Mouse (Mus musculus): ENCODE results near the gene Lrrc4. TPM values are rescaled to one million over a fixed set of nuclear protein-coding genes. Genes with fewer than 3 reads are reported as not detected.

Gene Lrrc4
- total RNA-seq, 2 experiments from 2014 or later = 96.2 to 98.8 TPM

DNA sequence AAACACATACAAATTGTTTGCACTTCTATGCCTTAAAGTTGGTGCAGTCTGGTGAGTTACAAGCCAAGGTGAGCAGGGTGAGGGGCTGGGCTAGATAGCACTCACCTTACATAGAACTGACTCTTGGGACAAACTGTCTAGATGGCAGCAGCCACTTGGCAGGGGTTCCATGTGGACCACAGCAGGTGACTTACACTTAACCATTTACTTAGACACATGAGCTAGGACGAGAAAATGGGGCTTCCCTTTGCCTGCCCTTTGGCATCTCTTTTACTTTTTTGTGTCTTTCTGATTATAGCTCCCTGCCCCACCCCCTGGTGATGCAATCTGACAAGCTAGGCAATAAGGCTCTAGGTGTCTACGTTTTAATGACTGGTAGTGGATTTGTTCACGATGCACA lies 82.3 kb downstream of the Lrrc4 start:
- Histone ChIP-seq H3K27ac (no peak overlapping the region), H3K4me3 (no peak overlapping the region)
- no peak for DNase-seq (ENCODE audit: low spot score in 2 of 2)
- TF ChIP-seq CTCF (conservative IDR thresholded peaks at IDR 0.05) = no peak

DNA sequence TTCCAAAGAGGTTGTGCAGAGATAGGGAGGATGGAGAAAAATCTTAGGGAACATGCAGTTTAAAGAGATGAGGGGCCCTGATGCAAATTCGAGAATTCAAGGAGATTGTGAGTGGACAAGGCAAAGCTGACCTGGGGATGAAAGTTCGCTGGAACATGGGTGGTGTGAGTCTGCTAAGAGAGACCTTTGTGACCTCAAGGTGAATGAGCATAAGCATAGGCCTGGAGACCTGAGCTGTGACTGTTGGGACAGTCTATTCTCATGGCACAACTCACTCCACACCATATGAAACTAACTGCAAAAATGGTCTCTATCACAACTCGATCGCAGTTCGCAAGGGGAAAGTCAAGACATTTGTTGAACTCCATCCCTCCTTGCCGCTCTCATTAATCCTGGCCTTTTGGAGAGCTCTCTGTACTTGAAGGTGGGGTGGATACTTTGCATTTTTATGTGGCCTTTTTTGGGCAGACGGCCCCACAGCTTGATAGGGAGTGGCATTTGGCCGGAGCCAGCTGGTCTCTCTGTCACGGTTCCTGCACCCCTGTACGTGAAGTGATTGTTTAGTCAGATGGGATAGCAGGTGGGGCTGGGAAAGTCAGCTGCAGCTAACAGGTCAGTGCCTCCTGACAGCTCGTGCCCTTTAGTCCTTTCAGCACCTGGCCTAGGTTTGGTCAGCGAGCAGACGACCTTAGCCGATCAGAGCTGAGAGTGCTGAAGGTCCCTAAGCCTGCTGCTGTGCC lies 83.4 kb downstream of the Lrrc4 start:
- Histone ChIP-seq H3K27ac (peak overlapping the region; percentile 28; the same call in 1 of the 2 replicates), H3K4me3 (no peak overlapping the region)
- no peak for DNase-seq (ENCODE audit: low spot score in 2 of 2)
- TF ChIP-seq CTCF (conservative IDR thresholded peaks at IDR 0.05) = no peak

DNA sequence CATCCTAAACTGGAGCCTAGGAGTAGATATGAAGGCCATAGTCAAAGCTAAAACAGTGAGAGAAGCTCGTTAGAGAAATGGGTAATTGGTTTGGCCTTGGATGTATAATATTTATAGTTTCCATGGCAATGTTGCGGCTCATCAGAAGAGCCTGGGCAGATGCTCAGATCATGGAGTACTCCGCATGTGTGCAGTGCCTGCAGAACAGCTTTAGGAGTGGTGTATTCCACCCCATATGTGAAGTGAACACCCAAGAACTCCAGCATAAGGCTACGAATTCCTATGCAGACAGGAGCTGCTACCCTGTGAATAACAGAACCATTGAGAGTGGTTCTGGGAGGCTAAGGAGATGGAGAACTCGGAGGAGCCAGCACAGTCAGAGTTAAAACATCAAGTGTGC lies 84.5 kb downstream of the Lrrc4 start:
- peak overlapping the region; percentile 76 for H3K27ac ChIP-seq
- TF ChIP-seq CTCF (conservative IDR thresholded peaks at IDR 0.05) = no peak
- no peak overlapping the region for H3K4me3 ChIP-seq
- peak in 1 of 2 experiments; percentile 41 for DNase-seq (ENCODE audit: low spot score in 2 of 2)

DNA sequence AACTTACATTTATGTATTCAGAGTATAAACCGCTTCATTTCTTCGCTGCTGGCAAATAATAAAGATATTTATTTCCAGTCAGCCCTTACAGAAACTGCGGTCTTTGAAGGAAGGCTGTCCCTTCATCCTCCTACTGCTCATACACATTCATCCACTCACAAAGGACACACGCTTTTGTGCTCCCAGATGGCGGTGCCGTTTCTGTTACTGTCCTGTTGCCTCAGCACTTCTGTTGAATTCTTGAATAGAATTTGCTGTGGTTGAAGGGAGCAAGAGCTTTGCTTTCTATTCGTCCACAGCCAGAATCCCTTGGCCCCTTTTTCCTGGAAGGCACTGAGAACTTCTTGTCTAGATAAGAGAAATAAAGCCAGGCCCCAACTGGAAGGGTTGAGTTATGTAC lies 85.7 kb downstream of the Lrrc4 start:
- no peak for DNase-seq (ENCODE audit: low spot score in 2 of 2)
- Histone ChIP-seq H3K4me3 (no peak overlapping the region), H3K27ac (peak overlapping the region; percentile 76)
- no peak for TF ChIP-seq CTCF (conservative IDR thresholded peaks at IDR 0.05)

DNA sequence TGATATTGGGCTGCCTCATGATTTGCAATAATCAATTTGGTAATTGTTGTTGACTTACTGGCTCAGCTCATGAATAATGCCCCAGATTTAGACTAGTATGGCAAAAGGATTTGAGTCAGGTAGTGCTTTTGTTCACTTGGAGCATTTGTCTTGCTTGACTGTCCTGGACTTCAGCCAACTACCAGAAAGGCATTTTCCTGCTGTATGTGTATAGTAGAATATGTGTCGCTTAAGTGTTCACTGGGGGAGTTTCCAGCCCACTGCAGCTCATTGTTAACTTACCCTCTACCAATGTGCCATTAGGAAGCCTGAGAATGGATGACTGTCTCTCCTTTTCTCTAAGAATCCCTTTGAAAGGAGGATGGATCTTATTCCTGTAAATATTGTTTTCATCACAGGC lies 88.0 kb downstream of the Lrrc4 start:
- TF ChIP-seq CTCF (conservative IDR thresholded peaks at IDR 0.05) = no peak
- peak overlapping the region; percentile 5 for H3K27ac ChIP-seq
- no peak overlapping the region for H3K4me3 ChIP-seq
- DNase-seq (ENCODE audit: low spot score in 2 of 2) = no peak

DNA sequence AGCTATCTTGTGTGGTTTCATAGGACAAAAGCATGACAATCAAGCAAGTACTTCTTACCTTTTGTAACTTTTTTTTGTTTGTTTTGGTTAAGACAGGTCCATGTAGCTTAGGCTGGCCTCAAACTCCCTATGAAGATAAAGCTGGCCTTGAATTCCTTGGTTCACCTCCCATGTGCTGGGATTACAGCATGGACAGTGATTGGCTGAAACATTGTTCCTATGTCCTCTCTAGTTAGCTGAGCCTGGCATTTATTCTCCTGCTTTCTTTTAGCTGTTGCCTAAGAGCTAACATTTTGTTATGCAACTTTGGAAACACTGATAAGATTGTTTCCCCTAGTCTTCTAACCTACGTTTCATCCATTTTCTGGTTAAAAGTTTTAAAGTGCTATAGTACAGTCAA lies 93.9 kb downstream of the Lrrc4 start:
- Histone ChIP-seq H3K4me3 (no peak overlapping the region), H3K27ac (no peak overlapping the region)
- TF ChIP-seq CTCF (conservative IDR thresholded peaks at IDR 0.05) = no peak
- DNase-seq (ENCODE audit: low spot score in 2 of 2) = no peak

DNA sequence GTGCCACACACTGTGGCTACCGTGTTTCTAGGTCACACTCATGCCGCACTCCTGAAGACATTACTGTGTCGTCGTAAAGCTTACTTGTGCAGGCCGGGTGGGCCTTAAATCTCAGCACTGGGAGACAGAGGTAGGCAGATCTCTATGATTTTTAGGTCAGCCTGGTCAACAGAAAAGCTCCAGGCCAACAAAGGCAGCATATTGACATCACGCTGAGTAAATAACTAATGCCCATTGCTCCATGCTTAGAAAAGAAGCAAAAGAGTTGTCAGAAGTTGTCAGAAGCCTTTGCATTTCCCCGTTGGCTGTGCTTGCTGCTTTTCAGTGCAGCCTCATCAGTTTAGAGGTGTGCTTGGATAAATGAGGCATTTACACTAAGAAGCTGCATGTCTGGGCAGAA lies 94.9 kb downstream of the Lrrc4 start:
- no peak for TF ChIP-seq CTCF (conservative IDR thresholded peaks at IDR 0.05)
- H3K4me3 ChIP-seq = no peak overlapping the region
- no peak for DNase-seq (ENCODE audit: low spot score in 2 of 2)
- no peak overlapping the region for H3K27ac ChIP-seq

DNA sequence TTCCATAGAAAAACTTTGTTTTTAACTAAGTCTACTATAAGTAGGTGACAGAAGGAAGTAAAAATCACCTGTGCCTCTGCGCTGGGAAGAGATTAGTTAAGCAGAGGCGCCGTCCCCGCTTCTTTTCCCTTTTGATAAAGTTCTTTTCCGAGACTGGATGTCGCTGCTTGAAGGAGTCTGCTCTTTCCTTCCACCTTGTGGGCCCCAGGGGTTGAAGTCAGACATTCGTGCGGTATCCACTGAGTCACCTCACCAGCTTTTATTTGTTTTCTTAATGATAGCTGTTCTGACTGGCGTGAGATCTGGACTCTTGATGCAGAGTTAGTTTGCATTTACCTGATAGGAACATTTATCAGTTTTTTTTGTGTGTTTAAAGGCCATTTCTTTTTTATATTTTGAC lies 96.4 kb downstream of the Lrrc4 start:
- no peak overlapping the region for H3K27ac ChIP-seq
- H3K4me3 ChIP-seq = no peak overlapping the region
- DNase-seq (ENCODE audit: low spot score in 2 of 2) = no peak
- no peak for TF ChIP-seq CTCF (conservative IDR thresholded peaks at IDR 0.05)

DNA sequence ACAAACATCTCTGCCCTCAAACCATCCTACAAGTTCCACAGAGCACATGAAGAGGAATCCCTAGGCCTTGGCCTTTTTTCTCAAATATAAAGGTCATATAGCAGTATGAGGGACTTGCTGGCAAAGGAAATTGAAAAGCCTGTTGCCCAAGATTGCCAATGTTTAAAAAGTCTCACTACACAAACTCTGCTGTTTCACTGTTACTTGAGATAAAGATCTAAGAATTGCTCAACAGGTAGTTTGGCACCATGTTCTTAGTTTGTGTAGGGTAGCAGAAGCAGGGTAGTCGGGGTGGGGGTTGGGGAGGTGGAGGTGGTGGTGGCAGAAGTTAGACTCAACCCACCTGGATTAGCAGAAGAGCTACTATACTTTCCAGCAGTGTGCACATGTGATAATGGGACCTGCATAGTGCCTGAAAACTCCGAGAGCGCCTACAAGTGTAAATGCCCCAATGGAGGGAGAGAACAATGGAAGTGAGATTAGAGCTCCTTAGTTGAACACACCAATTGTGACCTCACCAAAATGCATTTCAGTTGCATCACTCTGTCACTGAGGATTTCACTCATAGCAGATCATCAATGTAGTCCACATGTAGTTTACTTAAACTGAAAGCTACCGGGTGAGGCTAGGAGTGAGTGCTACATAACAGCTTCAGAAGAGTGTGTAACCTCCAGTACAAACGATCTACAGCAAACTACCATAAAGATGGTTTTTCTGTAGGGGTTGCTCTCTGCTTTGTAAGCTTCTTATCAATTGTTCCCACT lies 97.5 kb downstream of the Lrrc4 start:
- Histone ChIP-seq H3K27ac (no peak overlapping the region), H3K4me3 (no peak overlapping the region)
- no peak for TF ChIP-seq CTCF (conservative IDR thresholded peaks at IDR 0.05)
- no peak for DNase-seq (ENCODE audit: low spot score in 2 of 2)

DNA sequence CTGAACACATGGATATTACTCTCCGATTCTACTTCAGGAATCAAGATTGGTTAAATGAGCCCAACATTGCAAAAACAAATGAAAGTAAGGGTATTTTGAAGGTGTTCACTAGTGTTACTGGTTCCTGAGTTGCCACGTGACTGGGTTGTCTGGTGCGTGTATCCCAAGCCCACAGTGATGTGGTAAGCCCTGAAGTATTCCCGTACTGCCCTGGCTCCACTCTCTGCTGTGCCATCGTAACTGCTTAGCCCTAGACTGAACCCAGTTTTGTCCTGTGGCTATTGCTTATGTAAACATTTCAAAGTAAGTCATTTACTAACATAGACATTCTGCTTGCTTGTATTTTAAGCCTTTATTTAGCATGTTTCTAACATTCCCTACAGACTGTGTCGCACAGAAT lies 100.3 kb downstream of the Lrrc4 start:
- TF ChIP-seq CTCF (conservative IDR thresholded peaks at IDR 0.05) = no peak
- no peak for DNase-seq (ENCODE audit: low spot score in 2 of 2)
- Histone ChIP-seq H3K27ac (no peak overlapping the region), H3K4me3 (no peak overlapping the region)

DNA sequence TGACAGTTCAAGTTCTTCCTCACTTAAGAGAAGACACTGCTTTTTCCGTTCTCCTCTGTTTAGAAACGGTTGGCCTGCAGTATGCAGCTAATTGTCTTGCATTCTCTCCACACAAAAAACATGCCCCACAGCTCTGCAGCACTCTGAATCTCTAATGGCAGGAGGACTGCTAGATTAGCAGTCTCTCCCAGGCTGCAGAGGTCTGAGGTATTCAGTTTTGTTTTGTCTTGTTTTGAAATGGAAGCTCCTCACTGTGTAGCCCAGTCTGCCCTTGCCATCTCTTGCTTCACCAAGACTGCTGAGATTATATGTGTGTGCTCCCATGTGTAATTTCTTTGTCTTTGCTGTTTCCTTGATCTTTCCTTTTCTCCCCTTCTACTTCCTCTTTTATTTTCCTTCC lies 101.9 kb downstream of the Lrrc4 start:
- no peak for TF ChIP-seq CTCF (conservative IDR thresholded peaks at IDR 0.05)
- no peak for DNase-seq (ENCODE audit: low spot score in 2 of 2)
- Histone ChIP-seq H3K4me3 (no peak overlapping the region), H3K27ac (peak overlapping the region; percentile 65; the same call in 1 of the 2 replicates)

DNA sequence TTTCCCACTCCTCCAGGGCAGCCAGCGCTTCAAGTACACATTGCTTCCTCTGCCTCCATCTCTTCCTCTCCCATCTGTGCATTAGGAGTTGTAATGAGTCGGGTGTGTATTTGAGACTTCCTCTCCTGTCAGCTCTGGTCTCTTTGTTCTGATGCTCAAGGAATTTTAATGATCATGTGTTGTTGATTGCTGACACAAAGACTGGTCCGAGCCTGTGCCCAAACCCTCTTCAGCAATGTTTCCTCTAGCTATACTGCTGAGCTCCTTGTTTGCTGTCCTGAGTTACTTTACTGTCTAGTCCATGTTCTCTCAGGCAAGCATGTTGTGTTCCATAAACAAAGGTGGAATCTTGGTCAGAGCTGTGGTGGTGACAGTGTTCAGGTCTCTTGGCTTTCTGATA lies 102.3 kb downstream of the Lrrc4 start:
- peak in 1 of 2 experiments; percentile 26 for DNase-seq (ENCODE audit: low spot score in 2 of 2)
- no peak for TF ChIP-seq CTCF (conservative IDR thresholded peaks at IDR 0.05)
- H3K27ac ChIP-seq = peak overlapping the region; percentile 65; the same call in 1 of the 2 replicates

DNA sequence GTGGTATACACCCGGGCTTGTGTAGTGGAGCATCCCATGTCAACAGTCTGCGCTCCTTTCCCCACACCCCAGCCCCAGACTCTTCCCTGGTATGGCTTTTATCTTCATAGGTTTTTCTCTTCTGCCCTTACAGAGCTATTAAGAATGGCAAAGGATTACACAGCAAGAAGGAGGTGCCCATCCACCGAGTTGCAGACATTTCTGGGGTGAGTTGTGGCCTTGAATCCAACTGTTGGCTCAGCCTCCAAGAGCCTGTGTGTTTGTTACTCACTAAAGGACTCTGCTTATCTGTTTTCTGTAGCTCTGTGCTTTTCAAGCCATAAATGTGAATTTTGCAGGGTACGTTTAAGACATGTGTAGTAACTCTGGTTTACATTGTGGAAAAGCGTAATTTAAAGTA lies 106.8 kb downstream of the Lrrc4 start:
- no peak overlapping the region for H3K4me3 ChIP-seq
- no peak for DNase-seq (ENCODE audit: low spot score in 2 of 2)
- no peak overlapping the region for H3K27ac ChIP-seq
- no peak for TF ChIP-seq CTCF (conservative IDR thresholded peaks at IDR 0.05)

More for the DNA sequence above, 102.3 kb downstream of the Lrrc4 start:
- no peak overlapping the region for H3K4me3 ChIP-seq

DNA sequence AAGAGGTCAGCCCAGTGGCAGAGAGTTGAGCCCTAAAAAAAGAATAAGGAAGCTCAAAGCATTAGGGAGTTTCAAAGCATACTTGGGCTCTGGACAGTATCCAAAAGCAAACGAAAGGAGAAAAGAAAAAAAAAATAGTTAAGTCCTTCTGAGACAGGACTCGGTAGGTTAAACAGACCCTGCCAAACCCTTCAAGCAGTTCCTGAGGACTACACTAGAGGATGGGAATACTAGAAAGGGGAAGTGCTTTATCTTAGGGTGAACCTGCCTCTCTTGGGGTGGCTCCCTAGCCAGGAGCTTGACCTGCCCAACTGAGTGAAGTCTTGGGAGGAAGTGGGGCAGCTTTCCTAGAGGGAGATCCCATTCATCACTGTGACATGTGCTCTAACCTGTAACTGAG lies 108.5 kb downstream of the Lrrc4 start:
- DNase-seq (ENCODE audit: low spot score in 2 of 2) = no peak
- H3K4me3 ChIP-seq = no peak overlapping the region
- H3K27ac ChIP-seq = no peak overlapping the region
- TF ChIP-seq CTCF (conservative IDR thresholded peaks at IDR 0.05) = no peak

Measured in layer of hippocampus, adult 2 months (tissue).